Mouse (Mus musculus) hindbrain, embryonic 16.5 days (tissue): ENCODE results near the gene Tmem200a. TPM values are rescaled to one million over a fixed set of nuclear protein-coding genes. Genes with fewer than 3 reads are reported as not detected.

ENCODE experiments used
- ATAC-seq: fragments of 200-750 bp; cut with Nextera tagmentation; 2 replicates; pipeline ENCODE4 v1.8.0; 2017; ENCODE audit warnings: moderate TSS enrichment, moderate library complexity
- H3K27ac ChIP-seq: fragments of 300-500 bp; sonication (generic); 2 replicates; pipeline ENCODE4 v1.5.1; 2014; ENCODE audit warnings: low read depth, mild to moderate bottlenecking, control low read depth, low read length, moderate library complexity
- H3K27me3 ChIP-seq: fragments of 300-500 bp; sonication (generic); replicated peaks from 2 replicates; pipeline ENCODE4 v1.6.1; 2014; ENCODE audit warnings: low read length; ENCODE audit not compliant: control insufficient read depth, insufficient read depth
- H3K36me3 ChIP-seq: fragments of 300-500 bp; sonication (generic); 2 replicates; pipeline ENCODE4 v1.6.1; 2014; ENCODE audit warnings: mild to moderate bottlenecking, low read length, moderate library complexity, mixed read lengths; ENCODE audit not compliant: control insufficient read depth, insufficient read depth
- H3K4me1 ChIP-seq: fragments of 300-500 bp; sonication (generic); 2 replicates; pipeline ENCODE4 v1.6.1; 2014; ENCODE audit warnings: low read depth, low read length; ENCODE audit not compliant: control insufficient read depth, insufficient read depth
- H3K4me2 ChIP-seq: fragments of 300-500 bp; sonication (generic); 2 replicates; pipeline ENCODE4 v1.6.1; 2014; ENCODE audit warnings: mild to moderate bottlenecking, low read length, control low read depth, moderate library complexity
- H3K4me3 ChIP-seq: fragments of 300-500 bp; sonication (generic); 2 replicates; pipeline ENCODE4 v1.5.1; 2014; ENCODE audit warnings: mild to moderate bottlenecking, low read length, control low read depth, moderate library complexity
- H3K9ac ChIP-seq: fragments of 300-500 bp; sonication (generic); 2 replicates; pipeline ENCODE4 v1.6.1; 2014; ENCODE audit warnings: low read depth, mild to moderate bottlenecking, control low read depth, low read length, moderate library complexity
- H3K9me3 ChIP-seq: fragments of 300-500 bp; sonication (generic); 2 replicates; pipeline ENCODE4 v1.6.1; 2014; ENCODE audit warnings: mild to moderate bottlenecking, low read length, moderate library complexity; ENCODE audit not compliant: control insufficient read depth
- WGBS: fragments of 180-500 bp; shearing (Covaris S2); extraction: QIAGEN DNeasy Blood & Tissue Kit; methylation state at CpG from one replicate; pipeline ENCODE4 v1.1.7; 2014; 5-methylcytosine and 5-hydroxymethylcytosine counted together
- polyA plus RNA-seq: library from polyadenylated mRNA; unstranded; fragments of >200 nt; fragmentation: Nextera tagmentation; extraction: Ambion mirVana; gene quantifications from 2 replicates; pipeline ENCODE4 v1.2.1, GENCODE M21; 2015

Gene Tmem200a
- polyA plus RNA-seq, 1 experiment from 2014 or later, result 22.7 TPM

GRCm38 (mm10) chr10:25868739-25869138 lies 210.1 kb downstream of the Tmem200a start:
- no peak overlapping the region for H3K4me3 ChIP-seq
- H3K4me2 ChIP-seq, result no peak overlapping the region
- WGBS, result 64% methylated on average over 6 of the region's 6 CpGs
- peak; percentile 45; the same call in 1 of the 2 replicates for ATAC-seq
- H3K27me3 ChIP-seq, result no peaks in the 10 kb centered on the region
- no peaks in the 10 kb centered on the region for H3K4me1 ChIP-seq
- H3K27ac ChIP-seq, result no peak overlapping the region
- H3K9ac ChIP-seq, result no peak overlapping the region
- no peaks in the 10 kb centered on the region for H3K9me3 ChIP-seq
- H3K36me3 ChIP-seq, result no peaks in the 10 kb centered on the region

Other genes starting within 250 kb of the Tmem200a start
- 1.1 and 1.4 TPM in 2 replicates for gene Gm9767, start 797 bp downstream of the Tmem200a start, polyA plus RNA-seq
- gene Samd3, start 150.7 kb upstream of the Tmem200a start, polyA plus RNA-seq, result 0.74 and 1.6 TPM in 2 replicates